Mouse (Mus musculus) small intestine, adult 2 months (tissue): Measurements from ENCODE around the gene Farp2. TPM values are rescaled to one million over a fixed set of nuclear protein-coding genes. Genes with fewer than 3 reads are reported as not detected.

Experiments
- H3K27ac ChIP-seq: fragments of 200-500 bp; 2 replicates; pipeline ENCODE4 v1.5.1; 2012; ENCODE audit warnings: low read depth, low read length, control low read depth, inconsistent platforms; ENCODE audit not compliant: insufficient read depth
- H3K27me3 ChIP-seq: fragments of 200-500 bp; 2 replicates; pipeline ENCODE4 v1.6.1; 2012; ENCODE audit warnings: mild to moderate bottlenecking, moderate library complexity, low read length, inconsistent platforms; ENCODE audit not compliant: control insufficient read depth, insufficient read depth
- H3K36me3 ChIP-seq: fragments of 200-500 bp; 2 replicates; pipeline ENCODE4 v1.6.1; 2012; ENCODE audit warnings: mild to moderate bottlenecking, low read length, control low read depth, inconsistent platforms; ENCODE audit not compliant: control insufficient read depth, insufficient read depth
- H3K4me1 ChIP-seq: fragments of 200-500 bp; 2 replicates; pipeline ENCODE4 v1.6.1; 2012; ENCODE audit warnings: low read length, inconsistent platforms, mixed read lengths; ENCODE audit not compliant: control insufficient read depth, insufficient read depth, insufficient read length
- H3K4me3 ChIP-seq: fragments of 200-500 bp; 2 replicates; pipeline ENCODE4 v1.5.1; 2012; ENCODE audit warnings: low read depth, mild to moderate bottlenecking, control low read depth, inconsistent platforms, low read length, moderate library complexity
- CTCF ChIP-seq: fragments of 200-500 bp; IDR thresholded peaks from 2 replicates; pipeline ENCODE4 v1.5.1; 2012; ENCODE audit warnings: low read depth, mild to moderate bottlenecking, control low read depth, inconsistent platforms, low read length, moderate library complexity, mixed read lengths; ENCODE audit not compliant: insufficient replicate concordance, insufficient read length; ENCODE audit errors: extremely low read depth
- POLR2A ChIP-seq: fragments of 200-500 bp; IDR thresholded peaks from 2 replicates; pipeline ENCODE4 v1.6.1; 2012; ENCODE audit warnings: low read depth, mild to moderate bottlenecking, control low read depth, inconsistent platforms, low read length, moderate library complexity
- WGBS: fragments of 180-500 bp; shearing (Covaris S2); methylation state at CpG from one replicate; pipeline ENCODE4 v1.1.7; 2018; 5-methylcytosine and 5-hydroxymethylcytosine counted together
- polyA plus RNA-seq: library from polyadenylated mRNA; depleted of rRNA; stranded (reverse); fragments of >200 nt; gene quantifications from 2 replicates; pipeline ENCODE4 v1.2.3, GENCODE M21; 2012; rRNA removed

The Farp2 gene
- polyA plus RNA-seq: 4.7 and 13.6 TPM in 2 replicates

GRCm38 (mm10) chr1:93511585-93512350 lies at the start of gene Farp2:
TSS of gene Farp2 (plus strand) at chr1:93512079.
- Histone ChIP-seq H3K27ac (peak within 1 kb of the TSS; percentile 86), H3K4me3 (peak within 1 kb of the TSS; percentile 90), H3K27me3 (no peaks in the 10 kb centered on the region), H3K4me1 (peaks cover 11% of the 10 kb centered on the region; the same call in 1 of the 2 replicates), H3K36me3 (peaks cover 12% of the 10 kb centered on the region)
- TF ChIP-seq CTCF (no peak), POLR2A (peak; percentile 91)
- WGBS: under 1% methylated on average over 64 of the region's 71 CpGs

GRCm38 (mm10) chr1:93465066-93465465 lies 46.8 kb upstream of the Farp2 start:
- H3K4me1 ChIP-seq: peaks cover 4% of the 10 kb centered on the region; the same call in 1 of the 2 replicates
- H3K27me3 ChIP-seq: no peaks in the 10 kb centered on the region
- no peak overlapping the region for H3K27ac ChIP-seq
- no peaks in the 10 kb centered on the region for H3K36me3 ChIP-seq
- no peak for TF ChIP-seq POLR2A
- H3K4me3 ChIP-seq: no peak overlapping the region

- no peak overlapping the region for H3K4me3 ChIP-seq
- no peaks in the 10 kb centered on the region for H3K36me3 ChIP-seq
- TF ChIP-seq POLR2A (no peak), CTCF (no peak)
- H3K27me3 ChIP-seq: no peaks in the 10 kb centered on the region
- peaks cover 4% of the 10 kb centered on the region; the same call in 1 of the 2 replicates for H3K4me1 ChIP-seq
- no peak overlapping the region for H3K27ac ChIP-seq
These were observed 46.1 kb upstream of the Farp2 start for GRCm38 (mm10) chr1:93465746-93466145.

- WGBS: 77% methylated on average over 4 of the region's 4 CpGs
- no peaks in the 10 kb centered on the region for H3K27me3 ChIP-seq
- no peak overlapping the region for H3K4me3 ChIP-seq
- TF ChIP-seq POLR2A: no peak
- TF ChIP-seq CTCF: no peak
- no peak overlapping the region for H3K27ac ChIP-seq
- no peaks in the 10 kb centered on the region for H3K36me3 ChIP-seq
- peaks cover 4% of the 10 kb centered on the region; the same call in 1 of the 2 replicates for H3K4me1 ChIP-seq
These were observed 43.3 kb upstream of the Farp2 start for GRCm38 (mm10) chr1:93468626-93469025.

- 88% methylated on average over 3 of the region's 3 CpGs for WGBS
- no peak overlapping the region for H3K4me3 ChIP-seq
- H3K27ac ChIP-seq: no peak overlapping the region
- H3K4me1 ChIP-seq: no peaks in the 10 kb centered on the region
- H3K36me3 ChIP-seq: no peaks in the 10 kb centered on the region; the same call in 1 of the 2 replicates
- H3K27me3 ChIP-seq: no peaks in the 10 kb centered on the region
- no peak for TF ChIP-seq POLR2A
- TF ChIP-seq CTCF: no peak
These were observed 36.2 kb upstream of the Farp2 start for GRCm38 (mm10) chr1:93475694-93476093.

- H3K4me3 ChIP-seq: peak overlapping the region; percentile 89
- no peaks in the 10 kb centered on the region for H3K27me3 ChIP-seq
- peaks cover 3% of the 10 kb centered on the region; the same call in 1 of the 2 replicates for H3K36me3 ChIP-seq
- H3K4me1 ChIP-seq: no peaks in the 10 kb centered on the region
- peak overlapping the region; percentile 97 for H3K27ac ChIP-seq
- TF ChIP-seq CTCF (peak; percentile 30; the same call in 1 of the 2 replicates), POLR2A (peak; percentile 31; the same call in 1 of the 2 replicates)
- WGBS: under 1% methylated on average over 41 of the region's 41 CpGs
These were observed 33.9 kb upstream of the Farp2 start for GRCm38 (mm10) chr1:93477758-93478585.

- peak within 1 kb of the TSS; percentile 89 for H3K4me3 ChIP-seq
- peak within 1 kb of the TSS; percentile 97 for H3K27ac ChIP-seq
- H3K4me1 ChIP-seq: no peaks in the 10 kb centered on the region
- peak; percentile 64 for TF ChIP-seq POLR2A
- TF ChIP-seq CTCF: 0 out of 2 replicates have a peak, but pooled peaks have one; percentile 2
- under 1% methylated on average over 74 of the region's 74 CpGs for WGBS
- H3K36me3 ChIP-seq: peaks cover 3% of the 10 kb centered on the region; the same call in 1 of the 2 replicates
- H3K27me3 ChIP-seq: no peaks in the 10 kb centered on the region
These were observed 33.0 kb upstream of the Farp2 start, which contains the start of gene Hdlbp for GRCm38 (mm10) chr1:93478586-93479475. TSS of gene Hdlbp (minus strand) at chr1:93478815.
